Mouse (Mus musculus): ENCODE results near the gene Myo1h.
A peak's percentile ranks its signal among the peaks of the same experiment; 100 is the strongest.

Myo1h gene

GRCm38 (mm10) chr5:114296693-114297631, 8.0 kb downstream of the Myo1h start:
- DNase-seq = peak in 1 of 2 experiments; percentile 14

- peak; percentile 59 to 64 for DNase-seq
Measured at GRCm38 (mm10) chr5:114298212-114298894, 9.4 kb downstream of the Myo1h start.

GRCm38 (mm10) chr5:114299156-114299855, 10.3 kb downstream of the Myo1h start:
- DNase-seq = no peak

- DNase-seq = no peak
Measured at GRCm38 (mm10) chr5:114299883-114300610, 11.1 kb downstream of the Myo1h start.

GRCm38 (mm10) chr5:114303166-114303565, 14.2 kb downstream of the Myo1h start:
- DNase-seq = no peak

- DNase-seq = peak in 1 of 2 experiments; percentile 8
Measured at GRCm38 (mm10) chr5:114306496-114306895, 17.5 kb downstream of the Myo1h start.

GRCm38 (mm10) chr5:114308765-114309679, 20.1 kb downstream of the Myo1h start:
- DNase-seq = peak in 1 of 2 experiments; percentile 34

- no peak for DNase-seq
Measured at GRCm38 (mm10) chr5:114309680-114310036, 20.7 kb downstream of the Myo1h start.

- peak in 1 of 2 experiments; percentile 12 for DNase-seq
Measured at GRCm38 (mm10) chr5:114323105-114323790, 34.3 kb downstream of the Myo1h start.

GRCm38 (mm10) chr5:114323791-114324507, 35.0 kb downstream of the Myo1h start:
- DNase-seq = peak; percentile 85 to 88

- DNase-seq = no peak
Measured at GRCm38 (mm10) chr5:114342996-114343395, 54.0 kb downstream of the Myo1h start.

- DNase-seq = no peak
Measured at GRCm38 (mm10) chr5:114343612-114344011, 54.6 kb downstream of the Myo1h start.

GRCm38 (mm10) chr5:114345538-114345937, 56.6 kb downstream of the Myo1h start:
- DNase-seq = peak; percentile 27 to 30

- DNase-seq = no peak
Measured at GRCm38 (mm10) chr5:114347005-114347404, 58.0 kb downstream of the Myo1h start.

GRCm38 (mm10) chr5:114351490-114351889, 62.5 kb downstream of the Myo1h start:
- no peak for DNase-seq

GRCm38 (mm10) chr5:114356250-114356935, 67.4 kb downstream of the Myo1h start:
- DNase-seq = peak; percentile 90 to 94

- DNase-seq = peak; percentile 59 to 73
Measured at GRCm38 (mm10) chr5:114356936-114357751, 68.2 kb downstream of the Myo1h start.

- DNase-seq = no peak
Measured at GRCm38 (mm10) chr5:114358833-114359232, 69.9 kb downstream of the Myo1h start.

Data from kidney, postnatal 4 days (tissue).